Mouse (Mus musculus): Measurements from ENCODE around the gene Ccdc124. TPM values are rescaled to one million over a fixed set of nuclear protein-coding genes. Genes with fewer than 3 reads are reported as not detected.

Gene Ccdc124
- polyA plus RNA-seq, 2 experiments: 58.9 to 96.2 TPM

DNA sequence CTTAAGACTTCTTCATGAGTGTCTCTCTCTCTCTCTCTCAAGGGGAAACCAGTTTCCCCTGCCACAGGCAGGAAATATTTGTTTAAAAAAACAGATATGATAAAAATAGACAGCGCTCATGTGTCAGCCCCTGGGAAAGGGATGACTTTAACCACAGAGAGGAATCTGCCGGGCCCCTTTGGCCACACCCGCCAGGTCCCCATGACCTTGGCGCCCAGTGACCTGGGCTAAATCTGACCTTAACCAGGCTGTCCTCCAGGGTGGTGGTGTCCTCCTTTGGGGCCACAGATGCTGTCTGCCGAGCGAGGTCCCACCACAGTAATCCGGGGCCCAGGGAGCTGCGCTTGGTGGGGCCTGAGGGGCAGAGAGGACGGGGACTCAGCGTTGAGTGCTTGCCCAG is 10.9 kb upstream of the Ccdc124 start:
- no peaks in the 10 kb centered on the region for H3K36me3 ChIP-seq (ENCODE audit: control insufficient read depth, insufficient read depth, low read length)
- H3K27ac ChIP-seq (replicated peaks; ENCODE audit: low read depth, low read length): no peak overlapping the region
- H3K4me2 ChIP-seq (replicated peaks; ENCODE audit: low read depth, low read length, severe bottlenecking): no peak overlapping the region
- H3K4me3 ChIP-seq (replicated peaks; ENCODE audit: low read length): no peak overlapping the region
- ATAC-seq (ENCODE audit: low FRiP score, low read depth): no peak
- H3K4me1 ChIP-seq (ENCODE audit: control insufficient read depth, insufficient read depth, low read length): peaks cover 11% of the 10 kb centered on the region
- no peak for DNase-seq (ENCODE audit: low spot score)
- no peaks in the 10 kb centered on the region for H3K27me3 ChIP-seq (ENCODE audit: control insufficient read depth, insufficient read depth, low read length)
- 84% methylated on average over 10 of the region's 10 CpGs for WGBS
- no peaks in the 10 kb centered on the region for H3K9me3 ChIP-seq (ENCODE audit: control insufficient read depth, low read length)
- no peak for TF ChIP-seq POLR2A (IDR thresholded peaks at IDR 0.05; ENCODE audit: borderline replicate concordance, extremely low read depth, insufficient read depth, insufficient read length)
- no peak overlapping the region for H3K9ac ChIP-seq (ENCODE audit: low read depth, low read length, severe bottlenecking)

DNA sequence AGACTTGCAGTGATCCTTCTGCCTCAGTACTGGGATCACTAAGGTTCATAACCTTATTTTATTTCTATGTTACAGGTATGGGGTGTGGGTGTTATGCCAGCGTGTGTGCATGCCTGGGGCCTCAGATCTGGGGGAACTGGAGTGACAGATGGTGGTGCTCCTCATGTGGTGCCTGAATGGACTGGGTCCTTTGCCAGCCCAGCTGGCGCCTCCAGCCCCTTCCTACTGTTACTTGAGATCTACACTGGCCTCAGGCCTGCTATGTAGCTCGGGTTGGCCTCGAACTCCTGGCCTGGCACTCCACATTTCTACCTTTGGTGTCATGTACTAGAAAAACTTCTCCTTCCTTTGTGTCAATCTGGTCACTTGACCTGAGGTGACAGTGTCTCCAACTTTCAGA is 10.5 kb upstream of the Ccdc124 start:
- H3K4me3 ChIP-seq (replicated peaks; ENCODE audit: low read length): no peak overlapping the region
- DNase-seq (ENCODE audit: low spot score) (no peak), ATAC-seq (ENCODE audit: low FRiP score, low read depth) (no peak)
- H3K9me3 ChIP-seq (ENCODE audit: control insufficient read depth, low read length): no peaks in the 10 kb centered on the region
- TF ChIP-seq POLR2A (IDR thresholded peaks at IDR 0.05; ENCODE audit: borderline replicate concordance, extremely low read depth, insufficient read depth, insufficient read length): no peak
- no peaks in the 10 kb centered on the region for H3K36me3 ChIP-seq (ENCODE audit: control insufficient read depth, insufficient read depth, low read length)
- H3K27ac ChIP-seq (replicated peaks; ENCODE audit: low read depth, low read length): no peak overlapping the region
- WGBS: 81% methylated on average over 4 of the region's 4 CpGs
- peaks cover 13% of the 10 kb centered on the region for H3K4me1 ChIP-seq (ENCODE audit: control insufficient read depth, insufficient read depth, low read length)
- H3K27me3 ChIP-seq (ENCODE audit: control insufficient read depth, insufficient read depth, low read length): no peaks in the 10 kb centered on the region
- no peak overlapping the region for H3K9ac ChIP-seq (ENCODE audit: low read depth, low read length, severe bottlenecking)
- no peak overlapping the region for H3K4me2 ChIP-seq (replicated peaks; ENCODE audit: low read depth, low read length, severe bottlenecking)

DNA sequence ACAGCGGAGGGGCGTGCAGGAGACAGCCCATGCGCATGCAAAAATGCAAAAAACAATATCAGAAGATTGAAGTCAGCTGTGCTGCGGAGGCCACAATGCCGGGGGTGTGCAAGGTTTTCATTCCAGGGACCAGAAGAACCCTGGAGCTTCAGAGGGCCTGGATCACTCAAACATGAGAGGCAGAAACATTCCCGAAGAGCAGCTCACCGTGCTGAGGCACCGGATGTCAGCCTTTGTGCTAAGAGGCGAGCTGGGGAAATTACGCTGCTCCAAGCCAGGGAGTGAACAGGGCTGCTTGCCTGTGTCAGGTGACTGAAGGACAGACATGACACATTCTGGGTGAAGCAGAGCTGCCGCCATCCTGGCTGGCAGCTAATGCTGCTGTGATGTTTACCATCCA is 6.8 kb upstream of the Ccdc124 start:
- Histone ChIP-seq H3K36me3 (ENCODE audit: control insufficient read depth, insufficient read depth, low read length) (no peaks in the 10 kb centered on the region), H3K9me3 (ENCODE audit: control insufficient read depth, low read length) (no peaks in the 10 kb centered on the region), H3K4me1 (ENCODE audit: control insufficient read depth, insufficient read depth, low read length) (peaks cover 13% of the 10 kb centered on the region), H3K4me3 (replicated peaks; ENCODE audit: low read length) (no peak overlapping the region), H3K27ac (replicated peaks; ENCODE audit: low read depth, low read length) (peak overlapping the region; percentile 33; the same call in 1 of the 2 replicates), H3K27me3 (ENCODE audit: control insufficient read depth, insufficient read depth, low read length) (no peaks in the 10 kb centered on the region), H3K9ac (ENCODE audit: low read depth, low read length, severe bottlenecking) (peak overlapping the region; percentile 28; the same call in 1 of the 2 replicates), H3K4me2 (replicated peaks; ENCODE audit: low read depth, low read length, severe bottlenecking) (peak overlapping the region; percentile 10; the same call in 1 of the 2 replicates)
- DNase-seq (ENCODE audit: low spot score): no peak
- ATAC-seq (ENCODE audit: low FRiP score, low read depth): no peak
- no peak for TF ChIP-seq POLR2A (IDR thresholded peaks at IDR 0.05; ENCODE audit: borderline replicate concordance, extremely low read depth, insufficient read depth, insufficient read length)
- WGBS: 26% methylated on average over 11 of the region's 11 CpGs

DNA sequence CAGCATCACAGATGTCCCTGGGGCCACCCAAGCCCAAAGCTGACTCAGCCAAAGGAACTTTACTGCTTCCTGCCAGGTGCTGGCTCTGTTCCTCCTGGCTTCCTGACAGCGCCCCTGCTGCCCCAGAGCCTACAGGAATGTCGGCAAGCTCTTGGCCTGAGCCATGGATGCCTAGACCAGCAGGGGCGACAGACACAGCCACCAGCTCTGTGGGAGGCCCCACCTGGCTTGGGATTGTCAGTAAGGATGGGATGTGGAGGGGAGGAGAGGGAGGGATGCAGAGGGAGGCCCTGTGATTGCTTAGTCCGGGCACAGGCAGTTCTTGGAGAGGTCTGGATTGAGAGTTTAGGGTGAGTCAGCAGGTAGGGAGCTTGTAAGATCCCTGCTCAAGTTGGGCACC is 6.4 kb upstream of the Ccdc124 start:
- TF ChIP-seq POLR2A (IDR thresholded peaks at IDR 0.05; ENCODE audit: borderline replicate concordance, extremely low read depth, insufficient read depth, insufficient read length): no peak
- Histone ChIP-seq H3K4me1 (ENCODE audit: control insufficient read depth, insufficient read depth, low read length) (peaks cover 13% of the 10 kb centered on the region), H3K36me3 (ENCODE audit: control insufficient read depth, insufficient read depth, low read length) (no peaks in the 10 kb centered on the region), H3K9me3 (ENCODE audit: control insufficient read depth, low read length) (no peaks in the 10 kb centered on the region), H3K27me3 (ENCODE audit: control insufficient read depth, insufficient read depth, low read length) (no peaks in the 10 kb centered on the region), H3K4me3 (replicated peaks; ENCODE audit: low read length) (no peak overlapping the region), H3K9ac (ENCODE audit: low read depth, low read length, severe bottlenecking) (no peak overlapping the region), H3K4me2 (replicated peaks; ENCODE audit: low read depth, low read length, severe bottlenecking) (peak overlapping the region; percentile 10; the same call in 1 of the 2 replicates), H3K27ac (replicated peaks; ENCODE audit: low read depth, low read length) (peak overlapping the region; percentile 33; the same call in 1 of the 2 replicates)
- WGBS: 0% methylated on average over 4 of the region's 4 CpGs
- ATAC-seq (ENCODE audit: low FRiP score, low read depth) (peak; percentile 47), DNase-seq (ENCODE audit: low spot score) (no peak)

DNA sequence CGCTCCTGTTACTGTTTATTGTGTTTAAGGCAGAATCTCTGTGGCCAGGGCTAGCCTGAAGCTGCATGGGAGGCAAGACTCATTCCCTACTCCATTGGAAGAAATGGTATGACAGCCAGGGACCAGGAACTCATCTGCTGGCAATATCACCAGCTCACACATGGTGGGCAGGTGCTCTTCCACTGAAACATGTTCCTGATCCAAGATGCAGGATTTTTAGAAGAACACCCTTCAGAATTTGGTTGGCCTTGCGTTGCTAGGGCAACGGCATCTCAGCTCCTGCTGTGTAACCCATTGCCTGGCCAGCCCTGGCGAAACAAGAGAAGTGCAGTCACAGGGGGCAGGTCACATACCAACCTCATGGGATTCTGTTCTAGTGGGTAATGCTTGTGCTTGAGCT is 5.8 kb upstream of the Ccdc124 start:
- TF ChIP-seq POLR2A (IDR thresholded peaks at IDR 0.05; ENCODE audit: borderline replicate concordance, extremely low read depth, insufficient read depth, insufficient read length): no peak

DNA sequence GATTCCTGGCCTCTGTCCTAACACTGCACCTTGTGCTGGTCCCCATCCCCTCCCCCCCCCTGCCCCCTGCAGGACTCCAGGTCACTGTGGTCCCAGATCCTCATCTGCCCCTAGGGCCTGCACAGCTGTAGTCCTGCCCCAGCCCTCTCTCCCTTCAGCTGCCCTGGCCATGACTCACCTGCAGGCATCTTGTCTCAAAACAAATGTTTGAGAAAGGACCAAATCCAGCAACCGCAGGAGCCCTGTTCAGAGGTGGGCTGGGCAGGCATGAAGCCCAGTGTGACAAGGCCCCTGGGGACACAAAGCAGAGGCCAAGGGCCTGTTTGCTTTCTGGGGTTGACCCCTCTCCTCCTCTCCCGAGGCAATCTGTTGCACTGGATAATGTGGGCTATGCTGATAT is 4.4 kb upstream of the Ccdc124 start:
- H3K4me1 ChIP-seq (ENCODE audit: control insufficient read depth, insufficient read depth, low read length): peaks cover 13% of the 10 kb centered on the region
- 64% methylated on average over 2 of the region's 2 CpGs for WGBS
- no peak overlapping the region for H3K9ac ChIP-seq (ENCODE audit: low read depth, low read length, severe bottlenecking)
- H3K9me3 ChIP-seq (ENCODE audit: control insufficient read depth, low read length): no peaks in the 10 kb centered on the region
- H3K36me3 ChIP-seq (ENCODE audit: control insufficient read depth, insufficient read depth, low read length): no peaks in the 10 kb centered on the region
- ATAC-seq (ENCODE audit: low FRiP score, low read depth) (no peak), DNase-seq (ENCODE audit: low spot score) (no peak)
- H3K27me3 ChIP-seq (ENCODE audit: control insufficient read depth, insufficient read depth, low read length): no peaks in the 10 kb centered on the region
- no peak for TF ChIP-seq POLR2A (IDR thresholded peaks at IDR 0.05; ENCODE audit: borderline replicate concordance, extremely low read depth, insufficient read depth, insufficient read length)
- no peak overlapping the region for H3K27ac ChIP-seq (replicated peaks; ENCODE audit: low read depth, low read length)
- H3K4me3 ChIP-seq (replicated peaks; ENCODE audit: low read length): no peak overlapping the region
- no peak overlapping the region for H3K4me2 ChIP-seq (replicated peaks; ENCODE audit: low read depth, low read length, severe bottlenecking)

More for the DNA sequence above, 5.8 kb upstream of the Ccdc124 start:
- no peak overlapping the region for H3K4me3 ChIP-seq (replicated peaks; ENCODE audit: low read length)
- no peak overlapping the region for H3K27ac ChIP-seq (replicated peaks; ENCODE audit: low read depth, low read length)
- no peaks in the 10 kb centered on the region for H3K36me3 ChIP-seq (ENCODE audit: control insufficient read depth, insufficient read depth, low read length)
- H3K9ac ChIP-seq (ENCODE audit: low read depth, low read length, severe bottlenecking): no peak overlapping the region
- 43% methylated on average over 4 of the region's 4 CpGs for WGBS
- DNase-seq (ENCODE audit: low spot score) (no peak), ATAC-seq (ENCODE audit: low FRiP score, low read depth) (no peak)
- H3K27me3 ChIP-seq (ENCODE audit: control insufficient read depth, insufficient read depth, low read length): no peaks in the 10 kb centered on the region
- no peaks in the 10 kb centered on the region for H3K9me3 ChIP-seq (ENCODE audit: control insufficient read depth, low read length)
- H3K4me2 ChIP-seq (replicated peaks; ENCODE audit: low read depth, low read length, severe bottlenecking): no peak overlapping the region
- peaks cover 13% of the 10 kb centered on the region for H3K4me1 ChIP-seq (ENCODE audit: control insufficient read depth, insufficient read depth, low read length)
